8 mouse cellular contexts compared by ENCODE assay signal in the genomic region with DNA sequence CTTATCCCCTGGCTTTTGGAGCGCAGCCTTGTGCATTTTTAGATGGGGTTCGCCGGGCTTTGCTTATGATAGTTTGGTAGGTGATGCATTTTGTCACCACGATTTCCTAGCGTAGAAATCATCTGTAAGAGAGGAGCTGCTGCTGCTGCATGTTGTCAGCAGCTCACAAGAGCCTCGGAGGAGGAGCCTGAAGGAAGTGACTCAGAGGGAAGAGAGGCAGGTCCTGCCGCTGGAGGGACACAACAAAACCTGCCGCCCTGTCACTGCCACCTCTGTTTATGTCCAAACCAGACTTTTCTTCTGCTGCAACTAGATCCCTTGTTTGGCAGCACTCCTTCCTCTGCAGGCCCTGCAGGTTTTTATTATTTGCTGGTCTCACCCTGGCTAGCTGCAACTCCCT. TPM values are rescaled to one million over a fixed set of nuclear protein-coding genes. Genes with fewer than 3 reads are reported as not detected.
DNase-seq lines count a peak whose midpoint lies in the region; ATAC-seq and TF ChIP-seq lines count a peak whose summit lies in the region.
"Had no signal": no experiment of that assay in that cellular context is flagged by ENCODE, and none has a peak within 500 bp of the region (broad histone marks: within the 10 kb centered on the region; RNA-seq: fewer than 3 reads in every experiment).

No protein-coding gene starts in this region.

- DNase-seq in kidney, postnatal 10 days: peak; percentile 56
- no peak for DNase-seq in kidney, adult 18-20 months
- DNase-seq in adrenal gland, postnatal 36 days: peak; percentile 74 to 78
- peak; percentile 37 to 50 for DNase-seq in heart, postnatal 10 days
- no peak for DNase-seq in cerebellum, adult 11 months
- DNase-seq in left cerebral cortex, adult 2 months (ENCODE audit: extremely low spot score in 1 of 2, low spot score in 2 of 2): no peak

- no peak overlapping the region for H3K27ac ChIP-seq in left cerebral cortex, adult 2 months
- H3K27ac ChIP-seq: stomach, embryonic 15.5 days had no signal

- ATAC-seq in megakaryocyte progenitor cell, adult 5-6 weeks (replicated peaks; ENCODE audit: poor library complexity): peak; percentile 76

- no peak overlapping the region for H3K4me3 ChIP-seq in left cerebral cortex, adult 2 months
- H3K4me3 ChIP-seq: stomach, embryonic 15.5 days had no signal

- TF ChIP-seq CTCF in left cerebral cortex, adult 2 months (IDR thresholded peaks at IDR 0.05): no peak; the same call in 1 of the 2 replicates

- intact Hi-C loops in heart, postnatal 10 days (cut with DNase I): no loop called here
- intact Hi-C loops in left cerebral cortex, adult 2 months (cut with DNase I): no loop called here

RNA-seq across cellular contexts. Expression of gene Agap1, which starts 8.5 kb away (rescaled TPM):
- total RNA-seq in adrenal gland, postnatal 36 days (2021): 10 to 100 TPM; 49.2 to 71.7 TPM
- total RNA-seq in heart, postnatal 10 days (2021): 10 to 100 TPM; 54.4 to 57.6 TPM
- 7.8 and 9.4 TPM in 2 replicates for total RNA-seq in megakaryocyte progenitor cell, adult 5-6 weeks (2015)
- 5.8 and 6.8 TPM in 2 replicates for total RNA-seq in megakaryocyte progenitor cell, adult 5-6 weeks (2017)
- total RNA-seq in left cerebral cortex, adult 2 months (2021): 100 to 1,000 TPM; 270 to 281 TPM

Comparison
In these comparisons a context has a peak if more than half of its experiments do, and no peak if none do; other contexts are left out.
1. DNase-seq: peak in kidney, postnatal 10 days (single experiment), adrenal gland, postnatal 36 days (2 of 2) and heart, postnatal 10 days (2 of 2); none in kidney, adult 18-20 months (single experiment), cerebellum, adult 11 months (single experiment) and left cerebral cortex, adult 2 months (0 of 2).
2. RNA of gene Agap1, which starts 8.5 kb away (total RNA-seq): 270 to 281 TPM in left cerebral cortex, adult 2 months, 49.2 to 71.7 TPM in adrenal gland, postnatal 36 days and 54.4 to 57.6 TPM in heart, postnatal 10 days; 5.8 to 9.4 TPM in megakaryocyte progenitor cell, adult 5-6 weeks; every median in the first group is over 4 times any median in the second.